Mouse (Mus musculus): ENCODE results near the gene AB124611. TPM values are rescaled to one million over a fixed set of nuclear protein-coding genes. Genes with fewer than 3 reads are reported as not detected.
"Not testable (repeated sequence)": the region's sequence is repeated elsewhere in the genome, so short reads cannot be mapped to it uniquely, and the experiment has no call there.

AB124611 gene
- total RNA-seq, 1 experiment from 2014 or later: 2.4 TPM

DNA sequence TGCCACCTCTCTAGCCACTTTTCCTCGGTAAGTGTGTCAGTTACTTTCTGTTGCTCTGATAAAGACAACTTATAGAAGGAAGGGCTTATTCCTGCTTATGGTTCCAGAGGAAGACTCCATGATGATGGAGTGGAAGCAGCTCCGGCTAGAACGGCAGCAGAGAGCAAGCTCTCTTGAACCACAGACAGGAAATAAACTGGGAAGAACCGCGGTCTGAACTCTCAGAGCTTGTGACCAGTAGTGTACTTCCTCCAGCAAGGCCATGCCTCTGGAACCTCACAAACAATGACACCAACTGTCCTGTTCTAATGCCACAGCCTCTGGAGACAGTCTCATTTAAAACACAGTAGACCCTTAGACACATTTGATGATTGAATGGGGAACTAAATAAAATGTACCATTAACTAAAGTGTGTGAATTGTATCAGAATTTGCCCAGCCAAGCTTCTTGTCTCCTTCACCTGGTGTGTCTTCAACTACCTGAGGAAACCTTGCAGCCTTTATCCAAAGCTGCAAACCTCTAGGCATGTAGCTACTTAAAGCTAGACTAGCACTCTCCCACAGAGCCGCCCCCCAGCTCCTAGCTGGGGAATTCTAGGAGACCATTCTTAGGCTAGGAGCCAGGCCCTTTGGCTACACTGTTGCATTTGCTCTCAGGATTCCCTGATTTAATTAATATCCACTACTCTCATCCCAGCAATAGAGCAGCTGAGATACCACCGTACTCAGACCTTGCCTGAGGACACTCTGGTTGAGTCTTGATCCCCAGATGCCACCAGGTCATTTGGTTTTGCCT lies 637 bp upstream of the AB124611 start:
- DNase-seq: no peak

DNA sequence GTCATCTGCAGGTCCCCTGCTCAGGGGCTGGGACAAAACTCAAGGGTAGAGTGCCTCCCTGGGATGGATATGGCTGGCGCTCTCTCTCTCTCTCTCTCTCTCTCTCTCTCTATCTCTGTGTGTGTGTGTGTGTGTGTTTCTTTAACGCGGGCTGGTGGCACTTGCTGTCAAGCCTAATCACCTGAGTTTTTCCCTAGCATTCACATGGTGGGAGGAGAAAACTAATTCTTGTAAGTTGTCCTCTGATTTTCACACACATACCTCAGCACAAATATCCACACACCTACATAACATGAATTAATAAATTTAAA lies 613 bp downstream of the AB124611 start:
- DNase-seq: no peak

DNA sequence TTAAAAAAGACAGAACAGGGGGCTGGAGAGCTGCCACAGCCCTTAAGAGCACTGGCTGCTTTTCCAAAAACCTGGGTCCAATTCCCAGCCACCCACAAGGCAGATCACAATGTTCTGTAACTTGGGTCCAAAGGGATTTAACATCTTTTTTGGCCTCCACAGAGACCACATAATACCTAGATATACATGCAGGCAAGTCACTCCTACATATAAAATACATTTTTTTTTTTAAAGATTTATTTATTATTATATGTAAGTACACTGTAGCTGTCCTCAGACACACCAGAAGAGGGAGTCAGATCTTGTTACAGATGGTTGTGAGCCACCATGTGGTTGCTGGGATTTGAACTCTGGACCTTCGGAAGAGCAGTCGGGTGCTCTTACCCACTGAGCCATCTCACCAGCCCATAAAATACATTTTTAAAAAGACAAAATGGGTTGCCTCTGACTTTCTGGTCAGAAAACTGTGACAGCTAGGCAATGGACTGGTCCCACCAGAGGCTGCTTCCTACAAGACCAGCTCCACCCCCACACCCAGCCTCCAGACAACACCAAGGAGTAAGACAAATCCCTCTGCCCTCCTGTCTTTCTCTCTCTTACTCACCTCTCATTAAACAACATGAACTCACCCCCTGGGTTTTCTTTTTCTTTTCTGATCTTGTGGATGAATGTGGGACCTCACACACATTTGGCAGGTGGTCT lies 1.3 kb downstream of the AB124611 start:
- no peak for DNase-seq

DNA sequence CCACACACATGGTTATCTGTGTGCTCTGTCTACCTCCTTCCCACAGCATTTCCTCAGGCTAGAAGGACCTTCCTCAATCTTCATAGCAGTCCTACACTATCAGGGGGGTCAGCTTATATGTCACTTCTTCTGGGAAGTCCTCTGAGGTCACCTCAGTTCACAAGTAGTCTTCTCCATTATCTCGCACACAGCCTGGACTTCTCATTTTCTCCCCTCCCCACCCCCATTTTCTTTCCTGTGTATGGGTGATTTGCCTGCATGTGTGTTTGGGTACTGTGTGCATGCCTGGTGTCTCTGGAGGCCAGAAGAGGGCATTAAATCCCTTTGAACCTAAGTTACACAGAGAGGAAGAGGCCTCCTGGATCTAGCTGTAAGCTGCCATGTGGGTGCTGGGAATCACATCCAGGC lies 1.9 kb downstream of the AB124611 start:
- DNase-seq: no peak

DNA sequence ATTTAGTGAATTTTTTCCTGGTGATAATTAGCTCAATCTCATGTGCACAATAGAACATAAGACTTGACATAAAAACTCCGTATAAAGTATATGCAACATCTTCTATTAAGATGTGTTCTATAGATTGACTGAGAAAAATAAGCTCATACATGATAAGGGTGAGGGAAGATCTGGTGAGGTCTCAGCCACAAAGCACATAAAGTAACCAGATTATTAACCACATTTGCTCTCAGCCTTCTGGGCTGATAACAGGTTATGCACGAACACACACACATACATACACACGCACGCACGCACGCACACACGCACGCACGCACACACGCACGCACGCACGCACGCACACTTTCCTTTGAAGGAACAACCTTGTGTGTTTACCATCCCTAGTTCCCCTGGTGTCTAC lies 10.5 kb downstream of the AB124611 start:
- no peak for DNase-seq

DNA sequence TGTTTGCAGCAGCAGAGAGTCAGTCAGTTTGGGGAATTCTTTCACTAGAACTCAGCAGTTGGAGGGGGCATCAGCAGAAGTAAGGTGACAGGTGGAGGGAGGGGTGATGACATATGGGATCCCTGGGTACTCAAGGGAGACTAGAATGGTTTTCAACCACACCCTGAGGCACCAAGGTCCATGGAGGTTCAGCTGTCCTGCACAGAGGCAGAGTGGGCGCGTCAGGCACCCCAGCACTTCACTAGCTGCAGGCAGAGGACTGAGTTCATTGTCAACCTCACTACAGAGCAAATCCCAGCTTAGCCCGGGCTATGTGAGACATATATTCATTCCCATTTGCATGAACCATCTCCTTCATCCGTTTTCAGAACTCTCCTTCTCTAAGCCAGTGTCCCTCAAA lies 11.0 kb downstream of the AB124611 start:
- DNase-seq: no peak

DNA sequence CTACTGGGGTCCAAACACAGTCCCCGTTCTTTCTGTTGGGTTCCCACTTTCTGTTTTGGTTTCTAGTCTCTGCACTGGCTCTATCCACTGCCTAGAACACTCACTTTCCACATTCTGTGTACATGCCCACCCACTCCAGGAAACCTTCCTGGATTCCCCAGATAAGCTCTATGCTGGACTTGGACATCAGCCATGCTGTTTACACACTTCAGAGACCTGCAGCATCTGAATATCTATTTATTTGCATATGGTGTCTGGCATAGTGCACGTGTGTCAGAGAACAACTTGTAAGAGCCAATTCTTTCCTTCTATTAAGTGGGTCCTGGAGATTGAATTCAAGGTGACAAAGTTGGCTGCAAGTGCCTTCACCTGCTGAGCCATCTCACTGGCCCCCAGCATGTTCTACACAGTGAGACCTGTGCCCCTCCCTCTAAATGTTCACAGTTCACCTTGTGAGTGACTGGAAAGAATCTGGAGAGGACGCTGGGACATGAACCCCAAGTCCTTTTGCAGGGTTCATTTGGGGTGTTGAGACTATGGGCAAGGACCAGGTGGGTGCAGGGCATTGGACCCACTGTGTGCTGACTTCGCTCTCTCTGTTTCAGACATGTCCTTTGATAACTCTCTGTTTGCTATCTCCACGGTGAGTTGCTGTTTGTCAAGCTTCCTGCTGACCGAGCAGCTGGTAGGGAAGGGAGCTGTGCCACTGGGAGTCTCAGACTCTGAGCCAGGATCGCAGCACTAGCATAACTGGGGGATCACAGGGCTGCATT lies 14.2 kb downstream of the AB124611 start:
- DNase-seq: no peak

DNA sequence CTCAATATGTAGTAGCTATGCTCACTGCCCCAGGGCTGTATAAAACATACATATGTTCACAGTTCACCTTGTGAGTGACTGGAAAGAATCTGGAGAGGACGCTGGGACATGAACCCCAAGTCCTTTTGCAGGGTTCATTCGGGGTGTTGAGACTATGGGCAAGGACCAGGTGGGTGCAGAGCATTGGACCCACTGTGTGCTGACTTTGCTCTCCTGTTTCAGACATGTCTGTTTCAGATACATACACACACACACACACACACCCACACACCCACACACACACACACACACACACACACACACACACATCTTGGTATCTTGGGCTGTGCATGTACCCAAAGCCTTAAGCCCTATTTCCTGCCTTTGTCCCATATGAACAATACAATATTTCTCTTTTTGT lies 16.0 kb downstream of the AB124611 start:
- DNase-seq: not testable (repeated sequence)

DNA sequence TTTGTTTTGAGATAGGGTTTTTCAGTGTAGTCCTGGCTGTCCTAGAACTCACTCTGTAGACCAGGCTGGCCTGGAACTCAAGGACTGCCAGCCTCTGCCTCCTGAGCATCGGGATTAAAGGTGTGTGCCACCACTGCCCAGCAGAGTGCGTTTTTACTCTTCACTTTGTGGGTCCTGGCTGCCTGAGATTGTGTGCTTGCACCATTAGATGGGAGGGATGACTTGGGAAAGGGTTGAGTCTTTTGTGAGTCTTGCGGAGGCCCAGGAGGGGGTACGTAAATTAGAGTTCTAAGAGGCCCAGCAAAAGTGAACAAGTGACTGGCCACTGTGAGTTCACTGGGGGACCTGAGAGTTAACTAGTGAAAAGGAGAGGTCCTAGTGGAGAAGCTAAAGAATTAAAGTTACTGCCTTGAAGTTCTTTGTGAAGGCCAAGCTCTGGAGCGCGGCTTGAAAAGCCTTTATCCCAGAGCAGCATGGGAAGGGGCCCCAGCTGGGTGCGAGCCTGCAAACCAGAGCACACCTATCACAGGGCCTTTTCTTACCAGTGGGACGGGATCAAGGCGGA lies 19.5 kb downstream of the AB124611 start:
- DNase-seq: no peak

DNA sequence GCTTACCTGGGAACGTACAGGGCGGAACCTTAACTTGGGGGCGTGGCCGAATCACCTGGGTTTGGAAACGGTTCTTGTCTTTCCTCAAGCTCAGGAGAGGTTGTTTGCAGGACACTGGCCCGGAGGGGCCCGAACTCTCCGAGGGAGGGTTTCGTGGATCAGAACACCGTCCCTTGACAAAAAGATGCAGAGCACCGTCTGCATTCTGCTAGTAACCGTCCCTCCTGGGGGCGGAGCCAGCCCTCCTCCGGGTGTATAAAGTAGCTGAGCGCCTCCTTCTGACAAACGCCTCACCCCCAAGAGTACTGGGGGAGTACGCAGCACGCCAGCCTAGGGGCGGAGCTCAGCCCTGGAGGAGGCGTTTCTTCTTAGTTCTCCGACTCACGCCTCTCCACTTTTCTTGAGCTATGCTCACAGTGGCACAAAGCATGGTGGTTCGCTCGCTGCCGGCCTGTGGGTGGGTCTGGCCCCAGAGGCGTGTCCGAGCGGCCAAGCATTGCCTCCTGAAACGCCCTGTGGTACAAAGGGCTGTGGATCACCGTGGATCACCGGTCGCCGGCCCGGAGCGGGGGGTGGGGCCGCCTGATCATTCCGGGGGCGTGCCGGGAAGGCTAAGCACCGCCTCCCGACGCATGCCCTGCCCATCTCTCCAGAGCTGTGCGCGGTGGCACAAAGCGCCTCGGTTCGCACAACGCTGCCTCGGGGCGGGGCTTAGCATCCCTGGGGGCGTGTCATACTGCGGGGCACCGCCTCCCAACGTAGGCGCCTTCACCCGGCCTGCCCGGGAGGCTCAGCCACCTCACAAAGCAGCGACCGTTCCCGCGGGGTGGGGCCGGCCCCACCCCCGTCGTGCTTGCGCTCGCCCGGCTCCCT lies 20.2 kb downstream of the AB124611 start:
- DNase-seq: peak; percentile 100

DNA sequence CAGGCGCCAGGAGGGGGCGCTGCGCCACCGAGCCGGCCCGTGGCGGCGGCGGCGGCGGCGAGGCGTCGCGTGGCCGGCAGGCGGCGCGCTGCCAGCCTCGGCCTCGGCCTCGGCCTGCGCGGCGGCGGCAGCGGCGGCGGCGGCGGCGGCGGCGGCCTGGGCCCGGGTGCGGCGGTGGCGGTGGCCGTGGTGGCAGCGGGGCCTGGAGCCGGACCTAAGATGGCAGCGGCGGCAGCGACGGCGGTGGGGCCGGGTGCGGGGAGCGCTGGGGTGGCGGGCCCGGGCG lies 20.8 kb downstream of the AB124611 start, which contains the start of gene Carm1:
Gene Carm1 (plus strand): TSS at position 106 of the 286 bp plus-strand sequence.
- DNase-seq: no peak

DNA sequence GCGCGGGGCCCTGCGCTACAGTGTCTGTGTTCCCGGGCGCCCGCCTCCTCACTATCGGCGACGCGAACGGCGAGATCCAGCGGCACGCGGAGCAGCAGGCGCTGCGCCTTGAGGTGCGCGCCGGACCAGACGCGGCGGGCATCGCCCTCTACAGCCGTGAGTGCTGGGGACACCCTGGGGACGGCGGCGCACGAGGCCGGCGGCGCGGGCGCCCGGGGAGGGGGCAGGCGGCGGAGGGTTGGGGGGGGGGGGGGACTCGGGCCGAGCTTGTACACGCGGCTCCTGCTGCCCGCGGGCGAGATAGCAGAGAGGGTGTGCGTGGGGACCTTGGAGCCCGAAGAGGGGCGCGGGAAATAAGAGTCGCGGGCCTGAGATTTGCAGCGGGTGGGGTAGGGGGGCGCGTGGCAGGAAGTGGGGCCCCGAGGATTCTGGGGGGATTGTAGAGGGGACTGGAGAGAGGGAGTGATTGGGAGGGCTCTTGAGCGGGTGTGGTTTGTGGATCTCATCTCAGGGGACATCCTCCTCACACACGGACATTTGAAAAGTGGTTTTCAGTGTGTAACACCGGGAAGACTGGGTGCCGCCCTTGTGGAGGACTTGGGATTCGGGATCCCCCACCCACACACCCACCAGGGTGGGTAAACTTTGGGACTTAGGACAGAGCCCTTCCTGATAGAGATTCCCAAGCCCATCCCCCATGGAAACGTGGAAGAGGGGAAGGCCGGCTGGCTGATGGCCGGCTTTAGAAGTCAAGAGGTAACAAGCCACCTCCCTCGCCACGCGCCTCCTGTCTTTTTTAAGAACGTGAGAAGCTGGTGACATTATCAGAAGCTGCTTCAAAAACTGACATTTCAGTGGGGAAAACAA lies 21.3 kb downstream of the AB124611 start:
- peak; percentile 79 for DNase-seq

DNA sequence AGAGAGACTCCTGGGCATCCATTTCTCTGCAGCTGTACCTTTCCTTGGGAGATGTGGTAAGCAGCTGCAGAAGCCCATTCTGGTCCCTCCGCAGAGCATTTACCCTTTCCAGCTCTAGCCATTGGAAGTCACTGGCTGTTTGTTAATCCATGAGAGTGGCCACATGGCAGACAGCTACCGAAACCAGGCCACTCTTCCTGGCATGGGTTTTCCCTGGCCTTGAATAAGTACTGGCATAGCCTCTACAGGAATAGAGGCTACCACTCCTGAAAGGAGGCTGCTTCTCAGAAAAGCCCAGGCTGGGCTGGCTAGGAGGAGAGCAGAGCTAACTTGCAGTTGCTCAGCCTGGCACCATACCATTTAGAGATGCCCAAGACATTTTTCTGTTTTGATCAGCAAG lies 25.1 kb downstream of the AB124611 start:
- no peak for DNase-seq

DNA sequence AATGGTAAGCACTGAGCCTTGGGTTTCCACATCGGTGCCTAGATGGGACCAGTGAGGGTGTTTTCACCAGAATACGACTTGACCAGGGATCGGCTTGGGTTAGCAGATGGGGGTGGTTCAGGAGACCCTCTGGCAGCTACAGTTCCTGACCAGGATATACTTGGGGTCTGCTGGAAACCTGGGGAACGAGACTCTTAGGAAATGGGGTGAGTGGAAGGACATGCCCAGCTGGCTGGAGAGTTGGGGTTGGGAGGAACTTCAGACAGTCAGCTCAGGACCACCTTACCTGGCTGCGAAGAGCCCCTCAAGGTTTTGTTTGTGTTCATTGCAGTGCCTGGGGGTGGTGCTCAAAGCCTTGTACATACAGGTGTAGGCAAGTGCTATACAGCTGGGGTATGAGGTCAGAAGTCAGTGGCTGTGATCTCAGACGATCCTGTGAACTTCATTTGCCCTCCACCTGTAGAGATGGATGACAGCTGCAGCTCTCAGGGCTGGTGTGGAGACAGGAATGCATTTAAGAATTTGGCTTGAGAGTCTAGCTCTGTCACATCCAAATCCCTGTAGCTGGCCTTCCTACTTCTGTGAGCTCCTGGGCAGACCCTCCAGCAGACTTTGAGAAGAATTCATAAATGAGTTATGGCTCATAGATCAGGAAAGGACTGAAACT lies 27.8 kb downstream of the AB124611 start:
- DNase-seq: no peak

DNA sequence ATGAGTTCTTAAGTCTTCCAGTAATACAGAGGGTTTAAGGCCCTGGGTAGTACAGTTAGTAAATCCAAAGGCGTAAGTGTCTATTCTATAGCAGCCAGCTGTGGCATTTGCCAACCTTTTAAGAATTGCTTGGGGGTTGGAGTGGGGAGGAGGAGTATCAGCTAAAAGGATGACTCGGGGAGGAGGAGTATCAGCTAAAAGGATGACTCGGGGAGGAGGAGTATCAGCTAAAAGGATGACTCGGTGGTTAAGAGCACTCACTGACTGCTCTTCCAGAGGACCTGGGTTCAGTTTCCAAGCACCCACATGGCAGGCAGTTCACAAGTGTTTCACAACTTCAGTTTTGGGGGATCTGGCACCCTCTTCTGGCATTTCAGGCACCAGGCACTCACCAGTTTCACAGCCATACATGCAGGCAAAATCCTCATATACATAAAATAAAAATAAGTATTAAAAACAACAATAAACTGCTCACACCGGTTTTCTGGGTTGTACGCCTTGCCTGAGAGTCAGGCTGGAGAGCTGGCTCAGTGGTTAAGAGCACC lies 29.3 kb downstream of the AB124611 start:
- no peak for DNase-seq

DNA sequence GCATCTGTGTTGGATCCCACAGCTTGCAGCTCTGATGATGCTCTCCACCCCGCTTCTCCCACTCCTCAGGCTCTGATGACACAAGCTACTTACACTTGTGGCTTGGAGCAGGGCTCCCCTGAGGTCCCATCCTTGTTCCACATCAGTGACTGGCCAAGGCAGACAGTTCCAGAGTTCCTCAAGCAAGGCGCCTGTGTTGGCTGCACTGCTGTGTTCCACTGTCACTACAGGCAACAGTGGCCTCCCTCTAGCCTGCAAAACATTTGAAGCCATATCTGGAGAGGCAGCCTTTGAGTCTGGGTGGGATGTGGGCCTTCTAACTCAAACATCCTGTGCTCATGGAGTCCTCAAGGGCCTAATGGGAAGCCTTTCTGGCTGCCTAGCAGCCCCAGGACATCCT lies 31.0 kb downstream of the AB124611 start:
- DNase-seq: no peak

DNA sequence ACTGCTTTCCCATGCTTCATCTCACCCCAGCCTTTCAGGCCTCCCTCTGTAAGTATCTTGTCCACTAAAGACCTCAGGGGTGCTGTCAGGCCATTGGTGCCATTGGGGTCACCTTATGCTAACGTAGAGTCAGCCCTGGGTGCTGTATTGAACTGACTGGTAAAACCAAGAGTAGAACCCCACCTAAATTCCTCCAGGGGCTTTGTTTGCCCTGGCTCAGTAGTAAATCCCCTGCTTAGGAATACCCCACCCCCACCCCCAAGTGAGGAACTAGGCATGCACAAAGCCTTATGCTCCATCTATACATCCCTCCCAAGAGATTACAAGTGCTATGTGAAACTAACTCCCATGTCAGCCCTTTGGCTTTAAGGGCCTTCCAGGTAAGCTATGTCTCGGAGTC lies 31.6 kb downstream of the AB124611 start:
- DNase-seq: no peak

DNA sequence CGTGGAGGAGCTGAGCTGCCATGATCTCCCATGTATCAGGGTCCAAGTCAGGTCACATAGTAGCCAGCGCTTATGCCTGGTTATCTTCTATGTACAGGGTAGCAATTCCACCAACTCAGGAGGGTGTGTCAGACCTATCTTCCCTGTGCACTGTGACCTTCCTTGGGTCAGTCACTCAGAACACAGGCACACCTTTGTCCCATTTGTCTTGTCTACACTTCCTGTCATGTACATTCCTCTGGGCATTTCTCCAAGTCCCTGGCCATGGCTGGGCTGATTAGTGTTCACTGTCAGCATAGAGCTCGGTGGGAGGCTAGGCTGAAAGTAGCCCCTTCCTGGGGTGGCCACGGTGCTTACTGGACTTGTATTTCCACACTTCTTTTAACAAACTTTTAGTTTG lies 32.4 kb downstream of the AB124611 start:
- DNase-seq: peak; percentile 60

DNA sequence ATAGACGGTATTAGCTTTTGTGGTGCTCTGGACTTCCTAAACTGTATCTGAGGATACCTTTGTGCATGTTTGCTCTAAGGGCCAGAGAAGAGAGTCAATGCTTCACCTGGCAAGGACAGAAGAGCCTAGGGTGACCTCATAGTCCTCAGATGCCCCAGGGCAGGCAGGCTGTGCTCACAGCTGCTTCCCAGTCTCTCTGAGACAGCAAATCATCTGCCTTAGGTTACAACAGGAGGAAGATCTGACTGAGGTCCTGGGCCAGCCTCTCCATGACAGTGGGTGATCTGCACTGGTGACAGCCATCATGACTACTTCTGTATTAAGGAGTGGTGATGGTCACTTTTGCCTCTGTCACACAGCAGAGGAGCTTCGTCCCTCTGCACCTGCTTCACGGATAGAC lies 33.2 kb downstream of the AB124611 start:
- no peak for DNase-seq

DNA sequence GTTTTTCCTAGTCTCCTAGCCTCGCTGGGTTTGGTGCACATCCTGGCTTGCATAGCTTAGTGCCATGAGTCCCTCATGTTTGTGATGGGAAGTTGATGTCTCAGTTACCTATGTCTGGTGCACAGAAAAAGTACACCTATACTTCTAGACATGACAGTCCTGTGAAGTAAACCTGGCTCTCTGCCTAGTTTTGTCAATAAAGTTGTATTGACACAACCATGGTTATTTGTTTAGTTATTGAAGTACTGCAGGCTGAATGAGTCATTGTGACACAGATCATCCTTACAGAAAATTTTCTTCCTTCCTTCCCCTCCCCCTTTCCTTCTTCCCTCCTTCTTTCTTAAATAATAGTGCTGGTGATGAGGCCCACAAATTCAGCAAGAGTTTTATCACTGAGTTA lies 38.4 kb downstream of the AB124611 start:
- DNase-seq: no peak

Measured in adrenal gland, postnatal 14 days (tissue).